22 mouse cellular contexts compared by ENCODE assay signal in the genomic region with DNA sequence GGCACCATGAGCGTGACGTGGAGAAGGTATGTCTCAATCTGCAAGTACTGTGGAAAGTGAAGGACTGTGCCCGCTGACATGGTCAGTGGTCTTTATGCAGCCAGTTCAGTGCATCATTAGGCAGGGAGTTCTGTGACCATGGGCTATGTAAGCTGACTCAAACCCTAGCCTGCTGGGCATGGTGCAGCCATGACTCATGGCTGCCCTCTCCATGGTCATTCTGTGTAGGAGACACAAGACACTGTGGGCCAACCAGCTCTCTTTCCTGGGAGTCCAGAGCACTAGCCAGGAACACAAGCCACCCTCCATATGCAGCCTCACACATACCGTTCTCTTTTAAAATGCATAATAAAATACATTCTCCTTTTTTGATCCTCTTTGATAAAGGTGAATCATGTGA. TPM values are rescaled to one million over a fixed set of nuclear protein-coding genes. Genes with fewer than 3 reads are reported as not detected.
DNase-seq lines count a peak whose midpoint lies in the region.
"Had no signal": no experiment of that assay in that cellular context is flagged by ENCODE, and none has a peak within 500 bp of the region (broad histone marks: within the 10 kb centered on the region; RNA-seq: fewer than 3 reads in every experiment).

No protein-coding gene starts in this region.

- H3K36me3 ChIP-seq in heart, embryonic 10.5 days: peaks cover 31% of the 10 kb centered on the region

- no peaks in the 10 kb centered on the region for H3K27me3 ChIP-seq in heart, embryonic 10.5 days (ENCODE audit: insufficient read depth, poor library complexity, severe bottlenecking)
- H3K27me3 ChIP-seq: heart, embryonic 12.5 days; heart, embryonic 15.5 days; hindbrain, embryonic 13.5 days; intestine, embryonic 15.5 days had no signal

- no peak overlapping the region for H3K4me3 ChIP-seq in heart, embryonic 10.5 days
- H3K4me3 ChIP-seq: forebrain, embryonic 10.5 days; forebrain, embryonic 13.5 days; heart, embryonic 12.5 days; heart, embryonic 15.5 days; hindbrain, embryonic 10.5 days; hindbrain, embryonic 13.5 days; intestine, embryonic 15.5 days had no signal

- WGBS in heart, embryonic 10.5 days: 94% methylated on average over 4 of the region's 4 CpGs

- peaks cover 9% of the 10 kb centered on the region for H3K4me1 ChIP-seq in heart, embryonic 10.5 days
- H3K4me1 ChIP-seq: intestine, embryonic 15.5 days had no signal

- DNase-seq in adrenal gland, adult 2 months: peak; percentile 61
- DNase-seq in adrenal gland, adult 18-20 months (ENCODE audit: low spot score in 2 of 2): no peak
- peak; percentile 83 for DNase-seq in heart, adult 11 months
- no peak for DNase-seq in heart, embryonic 10.5 days (ENCODE audit: low spot score)
- DNase-seq in adrenal gland, postnatal 36 days: peak; percentile 22 to 49
- DNase-seq in liver: no peak
- DNase-seq: cerebellum, adult 18-20 months; cerebellum, adult 9-10 months; cerebellum, postnatal 14 days; gastrocnemius, postnatal 10 days; gastrocnemius, postnatal 36 days; heart, postnatal 10 days; heart, postnatal 36 days; kidney, adult 11 months; kidney, adult 8-10 months had no signal

- no peaks in the 10 kb centered on the region for H3K9me3 ChIP-seq in heart, embryonic 10.5 days
- H3K9me3 ChIP-seq: forebrain, embryonic 10.5 days; forebrain, embryonic 13.5 days; heart, embryonic 12.5 days; heart, embryonic 15.5 days; hindbrain, embryonic 10.5 days; hindbrain, embryonic 13.5 days; intestine, embryonic 15.5 days had no signal

- no peak overlapping the region for H3K27ac ChIP-seq in heart, embryonic 10.5 days
- H3K27ac ChIP-seq: forebrain, embryonic 10.5 days; forebrain, embryonic 13.5 days; heart, embryonic 15.5 days; hindbrain, embryonic 10.5 days; hindbrain, embryonic 13.5 days; intestine, embryonic 15.5 days had no signal

RNA-seq across cellular contexts. Expression of a gene that starts 39.0 kb away (rescaled TPM):
- 100 to 1,000 TPM in 1 of 2 experiments, 10 to 100 TPM in 1; 80.4 to 133 TPM for total RNA-seq in adrenal gland, adult 2 months (2021)
- 158 and 160 TPM in 2 replicates for polyA plus RNA-seq in adrenal gland, adult 2 months (2012; rRNA removed)
- total RNA-seq in adrenal gland, adult 18-20 months (2021): 100 to 1,000 TPM; 112 to 141 TPM
- polyA plus RNA-seq in heart, embryonic 10.5 days (2016; fragmentation: Nextera tagmentation; extraction: Ambion mirVana): 399 and 412 TPM in 2 replicates
- 100 to 1,000 TPM; 111 to 117 TPM for total RNA-seq in adrenal gland, postnatal 36 days (2021)

Comparison
In these comparisons a context has a peak if more than half of its experiments do, and no peak if none do; other contexts are left out.
1. DNase-seq: peak in adrenal gland, adult 2 months (single experiment), heart, adult 11 months (single experiment) and adrenal gland, postnatal 36 days (2 of 2); none in adrenal gland, adult 18-20 months (0 of 2), heart, embryonic 10.5 days (single experiment) and liver (single experiment).